Mouse (Mus musculus) skeletal muscle tissue, adult 2 months (tissue): ENCODE measurements around the gene Nudt22.

Experiments
- DNase-seq: peaks from one replicate; pipeline ENCODE4 v3.0.0-alpha.2; 2012; ENCODE audit warnings: low read depth, low spot score

The Nudt22 gene

DNA sequence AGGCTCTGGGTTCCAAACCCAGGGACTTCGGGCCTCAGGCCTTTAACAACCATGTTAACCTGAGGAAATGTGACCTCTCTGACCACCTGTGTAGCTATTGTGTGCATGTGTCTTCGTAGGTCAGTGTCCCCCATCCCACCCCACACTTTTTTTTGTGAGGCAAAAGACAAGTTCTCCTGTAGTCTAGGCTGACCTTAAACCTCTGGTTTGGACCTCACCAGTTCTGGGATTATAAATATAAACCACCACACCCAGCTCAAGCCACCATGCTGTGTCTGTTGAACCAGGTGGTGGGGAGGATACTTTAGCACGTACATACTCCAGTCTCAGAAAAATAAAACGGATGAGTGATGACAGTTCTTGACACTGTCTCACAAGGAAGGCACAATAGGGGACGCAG is 46.0 kb downstream of the Nudt22 start:
- DNase-seq, result no peak

- no peak for DNase-seq
Measured at GRCm38 (mm10) chr19:6949532-6949931, 46.4 kb downstream of the Nudt22 start.

DNA sequence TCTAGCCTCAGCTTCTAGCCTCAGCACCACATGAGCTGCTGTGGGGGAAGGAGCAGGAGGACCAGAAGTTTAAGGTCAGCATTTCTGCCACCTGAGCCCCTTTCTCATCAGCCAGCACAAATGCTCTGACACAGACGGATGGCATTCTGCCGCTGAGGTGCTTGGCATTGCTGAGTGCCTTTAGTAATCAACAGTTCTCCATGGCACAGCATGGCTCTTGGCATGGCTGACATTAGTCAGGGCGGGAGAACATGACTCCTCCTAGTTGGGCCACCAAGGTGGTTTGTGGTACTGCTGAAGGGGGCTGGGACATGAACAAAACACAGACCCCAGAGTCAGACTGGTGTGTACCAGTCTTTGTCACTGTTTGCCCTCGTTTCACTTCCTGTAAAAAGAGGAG is 47.7 kb downstream of the Nudt22 start:
- no peak for DNase-seq

GRCm38 (mm10) chr19:6947742-6948141 is 48.2 kb downstream of the Nudt22 start:
- no peak for DNase-seq

DNA sequence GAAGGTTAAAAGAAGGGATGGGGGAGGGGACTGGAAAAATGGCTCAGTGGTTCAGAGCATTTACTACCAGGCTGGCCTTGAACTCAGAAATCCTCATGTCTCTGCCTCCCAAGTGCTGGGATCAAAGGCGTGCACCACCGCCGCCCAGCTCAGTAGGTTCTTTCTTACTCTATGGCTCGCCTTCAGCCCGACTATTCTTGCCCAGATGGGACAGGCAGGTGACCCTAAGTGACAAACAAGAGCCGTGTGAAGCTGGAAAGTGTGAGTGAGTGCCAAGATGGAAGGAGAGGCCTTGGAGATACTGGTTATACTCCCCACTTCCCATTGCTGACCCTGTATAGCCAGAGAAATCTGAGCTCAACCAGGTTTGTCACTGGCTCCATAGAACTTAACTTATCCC is 52.2 kb downstream of the Nudt22 start:
- no peak for DNase-seq
